Mouse (Mus musculus): ENCODE data around the gene Gm21988. TPM values are rescaled to one million over a fixed set of nuclear protein-coding genes. Genes with fewer than 3 reads are reported as not detected.
A peak's percentile ranks its signal among the peaks of the same experiment; 100 is the strongest.

Gene Gm21988
- total RNA-seq, 2 experiments from 2014 or later: 4.0 to 4.9 TPM

GRCm38 (mm10) chr11:70236717-70237116 lies 2.9 kb downstream of the Gm21988 start:
- DNase-seq: no peak

GRCm38 (mm10) chr11:70235254-70235900 lies 4.3 kb downstream of the Gm21988 start:
- no peak for DNase-seq

- DNase-seq: no peak
These were observed 5.1 kb downstream of the Gm21988 start for GRCm38 (mm10) chr11:70234497-70234896.

GRCm38 (mm10) chr11:70234037-70234436 lies 5.6 kb downstream of the Gm21988 start:
- no peak for DNase-seq

GRCm38 (mm10) chr11:70233016-70233415 lies 6.6 kb downstream of the Gm21988 start:
- DNase-seq: no peak

- peak; percentile 74 for DNase-seq
These were observed 7.1 kb downstream of the Gm21988 start for GRCm38 (mm10) chr11:70232546-70232945.

GRCm38 (mm10) chr11:70230239-70230727 lies 9.3 kb downstream of the Gm21988 start:
- peak; percentile 91 for DNase-seq

- peak; percentile 47 for DNase-seq
These were observed 10.2 kb downstream of the Gm21988 start, which contains the start of gene Bcl6b for GRCm38 (mm10) chr11:70229260-70230010. Gene Bcl6b, minus strand, starts transcription at chr11:70229798.

GRCm38 (mm10) chr11:70228828-70229227 lies 10.8 kb downstream of the Gm21988 start:
- DNase-seq: peak; percentile 89

GRCm38 (mm10) chr11:70227661-70228245 lies 11.9 kb downstream of the Gm21988 start:
- DNase-seq: no peak

GRCm38 (mm10) chr11:70227126-70227525 lies 12.5 kb downstream of the Gm21988 start:
- DNase-seq: no peak

- DNase-seq: no peak
These were observed 13.1 kb downstream of the Gm21988 start for GRCm38 (mm10) chr11:70226602-70226890.

- DNase-seq: no peak
These were observed 13.6 kb downstream of the Gm21988 start for GRCm38 (mm10) chr11:70225798-70226601.

- DNase-seq: peak; percentile 33
These were observed 15.9 kb downstream of the Gm21988 start for GRCm38 (mm10) chr11:70223724-70224123.

- peak; percentile 29 for DNase-seq
These were observed 17.8 kb downstream of the Gm21988 start for GRCm38 (mm10) chr11:70221603-70222500.

GRCm38 (mm10) chr11:70220731-70221602 lies 18.7 kb downstream of the Gm21988 start, which contains the start of gene Slc16a13:
Gene Slc16a13, minus strand, starts transcription at chr11:70221064.
- peak; percentile 93 for DNase-seq

- DNase-seq: peak; percentile 41
These were observed 19.3 kb downstream of the Gm21988 start for GRCm38 (mm10) chr11:70220323-70220722.

GRCm38 (mm10) chr11:70219873-70220272 lies 19.8 kb downstream of the Gm21988 start:
- no peak for DNase-seq

GRCm38 (mm10) chr11:70218741-70219470 lies 20.7 kb downstream of the Gm21988 start:
- DNase-seq: peak; percentile 40

Measured in adrenal gland, postnatal 10 days (tissue).